Mouse (Mus musculus): Measurements from ENCODE around the gene Ttc32. TPM values are rescaled to one million over a fixed set of nuclear protein-coding genes. Genes with fewer than 3 reads are reported as not detected.

Gene Ttc32
- polyA plus RNA-seq, 1 experiment: 1.6 TPM

- no peaks in the 10 kb centered on the region for H3K36me3 ChIP-seq (ENCODE audit: control insufficient read depth, insufficient read depth, low read length)
- no peak overlapping the region for H3K27ac ChIP-seq (ENCODE audit: control insufficient read depth, insufficient read depth, low read depth, low read length)
- no peaks in the 10 kb centered on the region for H3K4me1 ChIP-seq (ENCODE audit: control insufficient read depth, insufficient read depth, low read length)
- TF ChIP-seq POLR2A (IDR thresholded peaks at IDR 0.05; ENCODE audit: control insufficient read depth, low read depth, low read length) (no peak), CTCF (IDR thresholded peaks at IDR 0.05; ENCODE audit: control insufficient read depth, insufficient read depth, insufficient replicate concordance, low read depth, low read length) (no peak)
- H3K27me3 ChIP-seq (ENCODE audit: control insufficient read depth, insufficient read depth, low read length): no peaks in the 10 kb centered on the region
- H3K4me3 ChIP-seq (ENCODE audit: control insufficient read depth, low read depth, low read length): no peak overlapping the region
Observed at GRCm38 (mm10) chr12:9077554-9078125, 47.8 kb downstream of the Ttc32 start.

DNA sequence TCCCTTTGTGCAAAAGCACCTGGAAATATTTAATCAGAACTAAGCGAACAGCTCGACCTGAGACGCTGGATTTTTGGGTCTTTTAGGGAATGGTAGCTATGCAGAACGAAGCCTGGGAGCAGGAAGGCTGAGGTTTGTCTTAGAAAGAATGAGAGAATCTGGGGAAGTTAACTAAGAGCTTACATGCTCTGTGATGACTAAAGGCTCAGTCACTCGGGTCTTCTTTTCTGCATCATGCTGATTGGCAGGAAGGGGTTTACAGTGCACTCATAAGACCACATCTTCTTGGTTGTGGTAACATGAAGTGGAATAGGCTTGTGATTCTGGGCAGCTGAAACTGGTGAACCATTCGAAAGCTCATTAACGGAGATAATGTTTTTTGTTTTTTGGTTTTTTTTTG is 60.4 kb downstream of the Ttc32 start:
- no peaks in the 10 kb centered on the region for H3K4me1 ChIP-seq (ENCODE audit: control insufficient read depth, insufficient read depth, low read length)
- no peak overlapping the region for H3K27ac ChIP-seq (ENCODE audit: control insufficient read depth, insufficient read depth, low read depth, low read length)
- no peaks in the 10 kb centered on the region for H3K27me3 ChIP-seq (ENCODE audit: control insufficient read depth, insufficient read depth, low read length)
- no peak overlapping the region for H3K4me3 ChIP-seq (ENCODE audit: control insufficient read depth, low read depth, low read length)
- H3K36me3 ChIP-seq (ENCODE audit: control insufficient read depth, insufficient read depth, low read length): no peaks in the 10 kb centered on the region
- TF ChIP-seq POLR2A (IDR thresholded peaks at IDR 0.05; ENCODE audit: control insufficient read depth, low read depth, low read length) (no peak), CTCF (IDR thresholded peaks at IDR 0.05; ENCODE audit: control insufficient read depth, insufficient read depth, insufficient replicate concordance, low read depth, low read length) (no peak)

Other genes with a start within 250 kb of the Ttc32 start
- 315 and 383 TPM in 2 replicates for gene Laptm4a, start 108.3 kb upstream of the Ttc32 start, polyA plus RNA-seq (2012; rRNA removed)
- gene Matn3, start 82.1 kb upstream of the Ttc32 start, polyA plus RNA-seq (2012; rRNA removed): 0.07 and 0.18 TPM in 2 replicates
- 30.4 and 37.6 TPM in 2 replicates for gene Wdr35, start 56.1 kb upstream of the Ttc32 start, polyA plus RNA-seq (2012; rRNA removed)